Mouse (Mus musculus) liver, embryonic 14.5 days (tissue): ENCODE results near the gene Ssh2. TPM values are rescaled to one million over a fixed set of nuclear protein-coding genes. Genes with fewer than 3 reads are reported as not detected.
A peak's percentile ranks its signal among the peaks of the same experiment; 100 is the strongest.

ENCODE experiments used
- ATAC-seq: fragments of 200-750 bp; cut with Nextera tagmentation; 2 replicates; pipeline ENCODE4 v1.8.0; 2017; ENCODE audit warnings: moderate number of reproducible peaks, mild to moderate bottlenecking, moderate library complexity; ENCODE audit not compliant: insufficient read depth
- DNase-seq, 3 experiments: peaks; one replicate each; pipeline ENCODE4 v3.0.0-alpha.2; 2012 to 2013; ENCODE audit warnings: low read depth in 3 of 3, low spot score in 3 of 3
- H3K27ac ChIP-seq: fragments of 300-500 bp; sonication (generic); 2 replicates; pipeline ENCODE4 v1.5.1; 2014; ENCODE audit warnings: moderate library complexity, mild to moderate bottlenecking, control low read depth, inconsistent platforms
- H3K27me3 ChIP-seq: fragments of 300-500 bp; sonication (generic); 2 replicates; pipeline ENCODE4 v1.6.1; 2014; ENCODE audit warnings: mild to moderate bottlenecking, low read length, moderate library complexity; ENCODE audit not compliant: control insufficient read depth, insufficient read depth
- H3K36me3 ChIP-seq: fragments of 300-500 bp; sonication (generic); replicated peaks from 2 replicates; pipeline ENCODE4 v1.6.1; 2014; ENCODE audit warnings: low read depth; ENCODE audit not compliant: control insufficient read depth, insufficient read depth
- H3K4me1 ChIP-seq, 2 experiments: fragments of 200-500 bp in 1 of 2; fragments of 300-500 bp in 1 of 2; sonication (generic) in 1 of 2; replicated peaks; 2 replicates each; pipeline ENCODE4 v1.6.1; 2012 to 2014; ENCODE audit warnings: antibody characterized with exemption in 1 of 2, inconsistent platforms in 1 of 2, low read length in 1 of 2; ENCODE audit not compliant: control insufficient read depth in 2 of 2, insufficient read depth in 2 of 2
- H3K4me2 ChIP-seq: fragments of 300-500 bp; sonication (generic); 2 replicates; pipeline ENCODE4 v1.6.1; 2014; ENCODE audit warnings: low read depth, mild to moderate bottlenecking, control low read depth, moderate library complexity
- H3K4me3 ChIP-seq, 2 experiments: fragments of 200-500 bp in 1 of 2; fragments of 300-500 bp in 1 of 2; sonication (generic) in 1 of 2; 2 replicates each; pipeline ENCODE4 v1.5.1; 2012 to 2014; ENCODE audit warnings: low read depth in 2 of 2, low read length in 2 of 2, mild to moderate bottlenecking in 2 of 2, control low read depth in 1 of 2, inconsistent platforms in 1 of 2, moderate library complexity in 1 of 2; ENCODE audit not compliant: insufficient read depth in 1 of 2
- H3K9ac ChIP-seq: fragments of 300-500 bp; sonication (generic); replicated peaks from 2 replicates; pipeline ENCODE4 v1.6.1; 2014; ENCODE audit warnings: mild to moderate bottlenecking, control low read depth, moderate library complexity
- H3K9me3 ChIP-seq: fragments of 300-500 bp; sonication (generic); 2 replicates; pipeline ENCODE4 v1.6.1; 2016; ENCODE audit warnings: low read length, mixed read lengths; ENCODE audit not compliant: control insufficient read depth
- CTCF ChIP-seq: IDR thresholded peaks from 2 replicates; pipeline ENCODE4 v1.5.1; 2016; ENCODE audit warnings: antibody characterized with exemption, low read depth, control low read depth
- EP300 ChIP-seq: IDR thresholded peaks from 2 replicates; pipeline ENCODE4 v1.6.1; 2016; ENCODE audit warnings: antibody characterized with exemption, low read depth
- WGBS: fragments of 180-500 bp; shearing (Covaris S2); extraction: QIAGEN DNeasy Blood & Tissue Kit; methylation state at CpG from one replicate; pipeline ENCODE4 v1.1.7; 2014; ENCODE audit not compliant: insufficient replicate concordance; 5-methylcytosine and 5-hydroxymethylcytosine counted together
- polyA plus RNA-seq, 2 experiments: library from polyadenylated mRNA; depleted of rRNA in 1 of 2; stranded (reverse) in 1 of 2; unstranded in 1 of 2; fragments of >200 nt; fragmentation: Nextera tagmentation in 1 of 2; extraction: Ambion mirVana in 1 of 2; gene quantifications; 2 replicates each; pipeline versions ENCODE4 v1.2.1 to v1.2.3; 2012 to 2014

The Ssh2 gene
- polyA plus RNA-seq, 2 experiments: 2.5 to 3.6 TPM

- Histone ChIP-seq H3K9me3 (no peaks in the 10 kb centered on the region), H3K27me3 (peaks cover 57% of the 10 kb centered on the region), H3K4me2 (peak overlapping the region; percentile 72), H3K9ac (no peak overlapping the region), H3K4me3 (peak overlapping the region in 1 of 2 experiments; percentile 54; a peak in 1 of 4 replicates), H3K4me1 (no peaks in the 10 kb centered on the region), H3K36me3 (no peaks in the 10 kb centered on the region), H3K27ac (no peak overlapping the region)
- ATAC-seq (no peak), DNase-seq (no peak)
- WGBS: 35% methylated on average over 8 of the region's 8 CpGs
- no peak for TF ChIP-seq EP300
- TF ChIP-seq CTCF: no peak
Measured at GRCm38 (mm10) chr11:77463101-77463445, 247.0 kb downstream of the Ssh2 start.

- Histone ChIP-seq H3K4me2 (no peak overlapping the region), H3K36me3 (no peaks in the 10 kb centered on the region), H3K4me1 (no peaks in the 10 kb centered on the region), H3K9me3 (no peaks in the 10 kb centered on the region), H3K27ac (no peak overlapping the region), H3K4me3 (no peak overlapping the region), H3K27me3 (peaks cover 57% of the 10 kb centered on the region), H3K9ac (no peak overlapping the region)
- no peak for ATAC-seq
- no peak for DNase-seq
- 55% methylated on average over 10 of the region's 10 CpGs for WGBS
- TF ChIP-seq CTCF (no peak), EP300 (no peak)
Measured at GRCm38 (mm10) chr11:77463786-77464185, 247.7 kb downstream of the Ssh2 start.

DNA sequence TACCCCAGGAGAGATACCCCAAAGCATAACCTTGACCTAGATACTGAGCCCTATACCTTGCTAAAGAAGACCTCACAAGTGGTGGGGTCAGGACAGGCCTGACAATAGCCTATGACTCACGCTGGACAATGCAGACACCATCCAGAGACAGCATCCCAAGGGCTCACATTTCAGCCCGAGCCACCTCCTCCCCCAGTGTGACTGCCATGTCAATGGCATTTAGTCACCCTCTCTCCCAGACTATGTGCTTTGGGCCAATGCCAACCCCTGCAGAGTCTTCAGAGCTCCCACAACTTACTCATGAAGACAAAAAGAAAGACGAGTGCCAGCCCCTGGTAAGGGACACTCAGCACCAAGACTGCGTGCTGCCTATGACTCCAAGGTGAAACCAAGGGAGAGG, 248.6 kb downstream of the Ssh2 start:
- WGBS: 37% methylated on average over 4 of the region's 4 CpGs
- no peak overlapping the region for H3K4me3 ChIP-seq
- no peaks in the 10 kb centered on the region for H3K36me3 ChIP-seq
- TF ChIP-seq CTCF (no peak), EP300 (no peak)
- H3K27ac ChIP-seq: no peak overlapping the region
- ATAC-seq (no peak), DNase-seq (no peak)
- H3K9ac ChIP-seq: no peak overlapping the region
- peaks cover 57% of the 10 kb centered on the region for H3K27me3 ChIP-seq
- H3K9me3 ChIP-seq: no peaks in the 10 kb centered on the region
- H3K4me1 ChIP-seq: no peaks in the 10 kb centered on the region
- H3K4me2 ChIP-seq: no peak overlapping the region

DNA sequence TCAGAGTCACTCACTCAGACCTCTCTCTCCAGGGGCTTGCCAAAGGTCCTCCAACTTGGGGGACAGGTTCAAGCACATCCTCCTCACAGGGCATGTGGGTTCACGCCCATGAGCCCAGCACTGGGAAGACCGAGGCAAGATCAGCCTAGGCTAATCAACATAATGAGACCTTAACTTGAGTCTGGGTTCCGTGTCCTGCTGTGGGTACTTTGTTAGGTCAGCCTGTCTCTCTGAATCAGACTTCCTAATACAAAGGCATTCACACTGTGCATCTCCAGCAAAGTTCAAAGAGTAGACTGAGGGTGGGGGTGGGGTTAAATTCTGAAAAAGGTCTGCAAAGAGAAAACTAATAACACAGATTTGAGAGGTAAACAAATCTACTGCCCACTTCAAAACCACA, 249.0 kb downstream of the Ssh2 start:
- ATAC-seq (no peak), DNase-seq (no peak)
- no peak for TF ChIP-seq CTCF
- TF ChIP-seq EP300: no peak
- peaks cover 54% of the 10 kb centered on the region for H3K27me3 ChIP-seq
- H3K9me3 ChIP-seq: no peaks in the 10 kb centered on the region
- H3K4me3 ChIP-seq: no peak overlapping the region
- no peaks in the 10 kb centered on the region for H3K36me3 ChIP-seq
- no peak overlapping the region for H3K27ac ChIP-seq
- 63% methylated on average over 3 of the region's 3 CpGs for WGBS
- H3K9ac ChIP-seq: no peak overlapping the region
- H3K4me2 ChIP-seq: no peak overlapping the region
- no peaks in the 10 kb centered on the region for H3K4me1 ChIP-seq

DNA sequence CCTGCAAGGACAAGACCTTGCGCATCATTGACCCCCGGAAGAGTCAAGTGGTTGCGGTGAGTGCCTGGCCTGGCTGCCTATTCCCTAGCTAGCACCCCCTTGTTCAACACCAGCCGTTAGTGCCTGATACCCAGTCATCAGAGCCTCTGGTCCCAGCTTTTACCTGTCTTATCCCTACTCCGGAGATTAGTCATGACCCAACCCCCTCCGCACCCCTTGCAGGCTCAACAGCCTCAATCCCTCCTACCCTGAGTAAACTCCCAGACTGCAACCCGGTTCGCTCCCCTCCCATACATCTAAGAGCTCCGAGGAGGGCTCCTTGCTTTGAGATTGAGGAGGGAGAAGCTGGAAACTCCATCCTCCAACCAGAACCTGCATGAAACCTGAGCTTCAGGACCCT, 250.5 kb downstream of the Ssh2 start:
- no peaks in the 10 kb centered on the region for H3K36me3 ChIP-seq
- no peak for ATAC-seq
- H3K9me3 ChIP-seq: no peaks in the 10 kb centered on the region
- no peak overlapping the region for H3K4me2 ChIP-seq
- peaks cover 45% of the 10 kb centered on the region for H3K27me3 ChIP-seq
- no peak for DNase-seq
- H3K27ac ChIP-seq: no peak overlapping the region
- TF ChIP-seq EP300 (no peak), CTCF (no peak)
- H3K4me3 ChIP-seq: no peak overlapping the region
- 36% methylated on average over 9 of the region's 9 CpGs for WGBS
- no peaks in the 10 kb centered on the region for H3K4me1 ChIP-seq
- H3K9ac ChIP-seq: no peak overlapping the region

DNA sequence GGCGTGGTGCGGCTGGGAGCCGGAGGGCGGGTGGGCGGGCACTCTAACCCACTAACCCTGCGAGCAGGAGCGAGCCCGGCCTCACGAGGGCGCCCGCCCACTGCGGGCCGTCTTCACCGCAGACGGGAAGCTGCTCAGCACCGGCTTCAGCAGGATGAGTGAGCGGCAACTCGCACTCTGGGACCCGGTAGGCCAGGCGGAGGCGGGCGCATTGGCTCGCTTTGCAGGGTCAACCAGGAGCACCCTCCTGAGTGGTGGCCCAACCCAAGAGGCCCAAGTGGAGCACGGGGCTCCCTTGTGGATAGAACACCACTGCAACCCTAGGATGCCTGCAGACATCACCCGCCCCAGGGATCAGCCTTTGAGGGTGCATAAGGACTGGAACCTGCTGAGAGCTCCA, 251.1 kb downstream of the Ssh2 start:
- Histone ChIP-seq H3K36me3 (no peaks in the 10 kb centered on the region), H3K27ac (no peak overlapping the region), H3K4me3 (no peak overlapping the region), H3K4me2 (peak overlapping the region; percentile 28), H3K4me1 (no peaks in the 10 kb centered on the region), H3K9ac (no peak overlapping the region), H3K9me3 (no peaks in the 10 kb centered on the region), H3K27me3 (peaks cover 38% of the 10 kb centered on the region)
- WGBS: 4% methylated on average over 25 of the region's 25 CpGs
- ATAC-seq (peak; percentile 45), DNase-seq (peak in 1 of 3 experiments; percentile 17)
- TF ChIP-seq EP300 (no peak), CTCF (peak; percentile 75)
